Mouse (Mus musculus): ENCODE data around the gene Tex9. TPM values are rescaled to one million over a fixed set of nuclear protein-coding genes. Genes with fewer than 3 reads are reported as not detected.
"Not testable (repeated sequence)": the region's sequence is repeated elsewhere in the genome, so short reads cannot be mapped to it uniquely, and the experiment has no call there.

The Tex9 gene
- polyA plus RNA-seq, 1 experiment, result 20.6 TPM

DNA sequence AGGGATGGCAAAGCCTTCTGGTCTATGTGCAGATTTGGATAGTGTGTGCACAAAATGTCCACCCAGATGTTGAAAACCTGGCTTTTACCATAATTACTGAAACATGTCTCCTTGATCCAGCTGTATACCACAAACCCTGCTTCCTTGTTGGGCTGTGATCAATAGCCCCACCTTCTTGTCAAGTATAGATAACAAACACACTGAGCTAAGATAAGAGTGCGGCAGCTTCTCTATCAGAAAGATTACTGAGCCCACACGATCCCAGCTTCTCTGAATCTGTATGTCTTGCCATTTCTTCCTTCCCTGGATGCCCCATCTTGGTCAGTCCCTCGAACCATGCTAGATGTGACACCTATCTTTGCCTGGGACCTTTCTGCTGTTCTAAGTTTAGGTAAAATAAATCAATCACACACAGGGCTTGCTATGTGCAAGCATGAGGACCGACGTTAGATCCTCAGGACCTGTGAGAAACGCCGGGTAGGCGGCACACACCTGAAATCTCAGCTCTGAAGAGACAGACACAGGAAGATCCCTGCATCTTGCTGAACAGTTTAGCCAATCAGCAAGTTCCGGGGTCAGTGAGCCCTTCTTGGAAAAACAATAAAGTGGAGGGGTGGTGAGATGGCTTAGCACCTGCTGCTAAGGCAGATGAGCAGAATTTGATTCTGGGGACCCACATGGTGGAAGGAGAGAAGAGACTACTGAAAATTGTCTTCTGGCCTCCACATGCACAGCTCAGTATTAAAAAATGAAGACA is 86.0 kb downstream of the Tex9 start:
- no peaks in the 10 kb centered on the region for H3K4me1 ChIP-seq (ENCODE audit: control insufficient read depth, insufficient read depth, low read length)
- no peak overlapping the region for H3K27ac ChIP-seq (ENCODE audit: control insufficient read depth, insufficient read depth, low read depth, low read length, poor library complexity)
- TF ChIP-seq POLR2A (IDR thresholded peaks at IDR 0.05; ENCODE audit: borderline replicate concordance, control insufficient read depth, low read depth, low read length), result no peak
- no peak for TF ChIP-seq CTCF (IDR thresholded peaks at IDR 0.05; ENCODE audit: control insufficient read depth, insufficient read depth, low read length)
- 82% methylated on average over 9 of the region's 9 CpGs for WGBS
- no peak overlapping the region for H3K4me3 ChIP-seq (replicated peaks; ENCODE audit: control insufficient read depth, low read depth, low read length)

DNA sequence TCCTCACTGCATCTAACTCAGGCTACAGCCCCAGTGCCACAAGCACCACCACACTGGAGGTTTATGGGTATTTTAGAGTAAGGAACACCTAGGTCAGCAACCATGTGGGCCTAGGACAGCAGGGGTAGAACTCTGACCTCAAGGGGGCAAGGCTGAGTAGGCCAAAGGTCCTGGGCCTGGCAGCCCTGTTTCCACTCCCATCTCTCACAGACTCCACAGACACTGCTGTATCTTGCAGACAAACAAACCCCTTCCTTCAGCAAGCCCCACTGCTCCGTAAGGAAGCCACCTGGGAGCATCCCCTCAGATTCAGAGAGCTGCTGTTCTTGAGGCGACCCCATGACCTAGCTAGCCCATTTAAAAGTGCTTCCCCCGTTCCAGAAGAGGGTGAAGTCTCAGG is 87.1 kb downstream of the Tex9 start:
- TF ChIP-seq CTCF (IDR thresholded peaks at IDR 0.05; ENCODE audit: control insufficient read depth, insufficient read depth, low read length) (no peak), POLR2A (IDR thresholded peaks at IDR 0.05; ENCODE audit: borderline replicate concordance, control insufficient read depth, low read depth, low read length) (no peak)
- H3K4me1 ChIP-seq (ENCODE audit: control insufficient read depth, insufficient read depth, low read length), result no peaks in the 10 kb centered on the region
- no peak overlapping the region for H3K27ac ChIP-seq (ENCODE audit: control insufficient read depth, insufficient read depth, low read depth, low read length, poor library complexity)
- H3K4me3 ChIP-seq (replicated peaks; ENCODE audit: control insufficient read depth, low read depth, low read length), result no peak overlapping the region
- 91% methylated on average over 3 of the region's 3 CpGs for WGBS

DNA sequence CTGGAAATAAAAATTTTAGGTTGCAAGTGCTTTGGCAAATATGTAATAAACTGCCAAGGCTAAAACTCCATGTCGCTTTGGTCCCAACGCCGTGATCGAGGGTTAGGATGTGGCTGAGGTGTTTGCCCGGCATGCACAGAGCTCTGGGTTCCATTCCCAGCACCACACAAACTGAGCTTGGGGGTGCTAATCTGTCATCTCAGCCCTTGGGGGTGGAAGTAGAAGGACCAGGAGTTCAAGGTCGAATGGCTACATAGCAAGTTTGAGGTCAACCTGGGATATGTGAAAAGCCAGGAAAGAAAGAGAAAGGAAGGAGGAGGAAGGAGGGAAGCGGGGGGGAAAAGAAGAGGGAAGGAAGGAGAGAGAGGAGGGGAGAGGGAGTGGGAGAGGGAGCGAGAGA is 87.6 kb downstream of the Tex9 start:
- Histone ChIP-seq H3K27ac (ENCODE audit: control insufficient read depth, insufficient read depth, low read depth, low read length, poor library complexity) (no peak overlapping the region), H3K4me3 (replicated peaks; ENCODE audit: control insufficient read depth, low read depth, low read length) (no peak overlapping the region), H3K4me1 (ENCODE audit: control insufficient read depth, insufficient read depth, low read length) (no peaks in the 10 kb centered on the region)
- 87% methylated on average over 8 of the region's 8 CpGs for WGBS
- TF ChIP-seq POLR2A (IDR thresholded peaks at IDR 0.05; ENCODE audit: borderline replicate concordance, control insufficient read depth, low read depth, low read length), result no peak
- TF ChIP-seq CTCF (IDR thresholded peaks at IDR 0.05; ENCODE audit: control insufficient read depth, insufficient read depth, low read length), result no peak

DNA sequence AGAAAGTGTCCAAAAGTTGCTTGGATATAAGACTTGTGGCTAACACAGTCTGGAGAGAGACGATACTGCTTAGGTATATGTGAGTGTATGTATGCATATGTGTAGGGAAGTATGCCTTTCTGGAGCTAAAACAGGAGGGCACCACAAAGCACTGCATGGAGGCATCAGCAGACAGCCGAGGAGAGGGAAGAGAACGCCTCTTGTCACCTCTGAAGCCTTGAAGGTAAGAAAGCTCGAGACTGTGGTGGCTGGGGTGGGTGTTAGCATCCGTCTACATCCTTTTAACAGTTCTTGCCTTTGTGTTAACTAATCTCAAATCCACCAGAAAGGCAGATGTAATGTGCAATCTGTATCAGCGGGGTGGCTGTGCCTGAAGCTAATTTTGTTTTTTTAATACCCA is 88.6 kb downstream of the Tex9 start:
- H3K4me3 ChIP-seq (replicated peaks; ENCODE audit: control insufficient read depth, low read depth, low read length), result no peak overlapping the region
- WGBS, result 78% methylated on average over 6 of the region's 6 CpGs
- no peak overlapping the region for H3K27ac ChIP-seq (ENCODE audit: control insufficient read depth, insufficient read depth, low read depth, low read length, poor library complexity)
- no peaks in the 10 kb centered on the region for H3K4me1 ChIP-seq (ENCODE audit: control insufficient read depth, insufficient read depth, low read length)
- TF ChIP-seq POLR2A (IDR thresholded peaks at IDR 0.05; ENCODE audit: borderline replicate concordance, control insufficient read depth, low read depth, low read length) (no peak), CTCF (IDR thresholded peaks at IDR 0.05; ENCODE audit: control insufficient read depth, insufficient read depth, low read length) (no peak)

DNA sequence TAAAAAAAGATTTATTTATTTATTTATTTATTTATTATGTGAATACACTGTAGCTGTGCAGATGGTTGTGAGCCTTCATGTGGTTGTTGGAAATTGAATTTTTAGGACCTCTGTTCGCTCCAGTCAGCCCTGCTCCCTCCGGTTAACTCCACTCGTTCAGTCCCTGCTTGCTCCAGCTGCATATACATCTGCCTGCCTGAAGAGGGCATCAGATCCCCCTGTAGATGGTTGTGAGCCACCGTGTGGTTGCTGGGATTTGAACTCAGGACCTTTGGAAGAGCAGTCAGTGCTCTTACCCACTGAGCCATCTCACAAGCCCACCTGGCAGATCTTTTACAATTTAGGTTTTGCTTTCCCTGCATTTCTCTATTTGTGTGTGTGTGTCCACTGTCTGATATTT is 90.2 kb downstream of the Tex9 start:
- not testable (repeated sequence) for H3K4me3 ChIP-seq (replicated peaks; ENCODE audit: control insufficient read depth, low read depth, low read length); H3K27ac ChIP-seq (ENCODE audit: control insufficient read depth, insufficient read depth, low read depth, low read length, poor library complexity); H3K4me1 ChIP-seq (ENCODE audit: control insufficient read depth, insufficient read depth, low read length)
- 75% methylated on average over 4 of the region's 4 CpGs for whole genome bisulfite sequencing

Other genes starting within 250 kb of the Tex9 start
- 33.7 and 36.4 TPM in 2 replicates for gene Zfp280d, start 217.4 kb downstream of the Tex9 start, polyA plus RNA-seq (2011; ENCODE audit: insufficient read depth, insufficient read length, low replicate concordance, missing spikeins)
- 47.2 and 66.3 TPM in 2 replicates for gene Mns1, start 54.2 kb downstream of the Tex9 start, polyA plus RNA-seq (2011; ENCODE audit: insufficient read depth, insufficient read length, low replicate concordance, missing spikeins)
- gene Rfx7, start 40.0 kb upstream of the Tex9 start, polyA plus RNA-seq (2011; ENCODE audit: insufficient read depth, insufficient read length, low replicate concordance, missing spikeins), result 8.4 and 15.0 TPM in 2 replicates
- 37.8 and 78.6 TPM in 2 replicates for gene Nedd4, start 170.1 kb upstream of the Tex9 start, polyA plus RNA-seq (2011; ENCODE audit: insufficient read depth, insufficient read length, low replicate concordance, missing spikeins)

All from bone marrow, adult 2 months (tissue).